Mouse (Mus musculus) megakaryocyte, embryonic 14.5 days (primary cell): ENCODE results near the gene Herpud1.

Experiments
- FLI1 ChIP-seq: IDR thresholded peaks from 2 replicates; pipeline ENCODE4 v1.6.1; 2012; ENCODE audit warnings: low read length, inconsistent platforms, mixed read lengths
- GATA1 ChIP-seq: IDR thresholded peaks from 3 replicates; pipeline ENCODE4 v1.6.1; 2012; ENCODE audit warnings: mixed read lengths, low read length, inconsistent platforms, borderline replicate concordance

GRCm38 (mm10) chr8:94361774-94362431 is 24.3 kb upstream of the Herpud1 start:
- TF ChIP-seq GATA1 = no peak
- no peak for TF ChIP-seq FLI1
